Mouse (Mus musculus) hindbrain, embryonic 10.5 days (tissue): Measurements from ENCODE around the gene Prr29. TPM values are rescaled to one million over a fixed set of nuclear protein-coding genes. Genes with fewer than 3 reads are reported as not detected.
"Not testable (repeated sequence)": the region's sequence is repeated elsewhere in the genome, so short reads cannot be mapped to it uniquely, and the experiment has no call there.

Experiments used
- DNase-seq: peaks from one replicate; pipeline ENCODE4 v3.0.0-alpha.2; 2017; ENCODE audit warnings: low spot score
- H3K27ac ChIP-seq: fragments of 300-500 bp; sonication (generic); 2 replicates; pipeline ENCODE4 v1.5.1; 2016; ENCODE audit warnings: mild to moderate bottlenecking, moderate library complexity
- H3K27me3 ChIP-seq: fragments of 300-500 bp; sonication (generic); 2 replicates; pipeline ENCODE4 v1.6.1; 2016; ENCODE audit warnings: mild to moderate bottlenecking; ENCODE audit not compliant: poor library complexity, insufficient read depth, severe bottlenecking
- H3K36me3 ChIP-seq: fragments of 300-500 bp; sonication (generic); 2 replicates; pipeline ENCODE4 v1.6.1; 2016; ENCODE audit warnings: mild to moderate bottlenecking, moderate library complexity
- H3K4me1 ChIP-seq: fragments of 300-500 bp; sonication (generic); replicated peaks from 2 replicates; pipeline ENCODE4 v1.6.1; 2016; ENCODE audit warnings: mild to moderate bottlenecking
- H3K4me3 ChIP-seq: fragments of 300-500 bp; sonication (generic); 2 replicates; pipeline ENCODE4 v1.5.1; 2016; ENCODE audit warnings: mild to moderate bottlenecking, moderate library complexity
- H3K9me3 ChIP-seq: fragments of 300-500 bp; sonication (generic); 2 replicates; pipeline ENCODE4 v1.6.1; 2016; ENCODE audit warnings: mild to moderate bottlenecking, moderate library complexity
- WGBS: fragments of 180-500 bp; shearing (Covaris S2); methylation state at CpG from one replicate; pipeline ENCODE4 v1.1.7; 2016; 5-methylcytosine and 5-hydroxymethylcytosine counted together
- polyA plus RNA-seq: library from polyadenylated mRNA; unstranded; fragments of >200 nt; fragmentation: Nextera tagmentation; extraction: Ambion mirVana; gene quantifications from 2 replicates; pipeline ENCODE4 v1.2.1, GENCODE M21; 2016

Prr29 gene
- polyA plus RNA-seq, 1 experiment from 2014 or later = not detected

DNA sequence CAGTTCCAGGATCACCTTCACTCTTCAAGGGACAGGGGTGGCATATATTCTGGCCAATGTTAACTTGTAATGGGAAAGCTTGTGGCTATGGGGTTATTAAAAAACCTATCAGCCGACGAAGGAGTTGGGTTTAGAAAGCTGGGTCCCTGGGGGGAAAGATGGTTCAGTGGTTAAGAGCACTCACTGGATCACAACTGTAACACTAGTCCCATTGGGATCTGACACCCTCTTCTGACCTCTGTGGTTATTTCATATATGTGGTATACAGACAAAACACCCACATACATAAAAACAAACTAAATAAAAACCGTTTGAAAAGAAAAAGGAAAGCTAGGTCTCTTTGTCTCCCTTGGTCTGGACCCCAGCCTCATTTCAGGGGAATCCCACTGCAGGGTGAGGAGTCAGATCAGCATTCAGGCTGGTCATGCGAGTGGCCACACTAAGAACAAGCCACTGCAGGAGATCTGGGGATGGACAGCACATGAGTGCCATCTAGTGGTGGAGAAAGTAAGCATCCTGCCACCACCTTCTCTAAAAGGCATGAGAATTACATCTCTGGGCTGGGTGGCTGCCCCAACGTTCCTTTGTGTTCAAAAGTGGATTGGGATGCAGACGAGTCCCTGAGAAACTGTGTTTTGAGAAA, 26.4 kb downstream of the Prr29 start:
- peak; percentile 76 for DNase-seq
- no peaks in the 10 kb centered on the region for H3K27me3 ChIP-seq
- H3K9me3 ChIP-seq = no peaks in the 10 kb centered on the region
- H3K36me3 ChIP-seq = no peaks in the 10 kb centered on the region; the same call in 1 of the 2 replicates
- peaks cover 7% of the 10 kb centered on the region; the same call in 1 of the 2 replicates for H3K4me1 ChIP-seq
- no peak overlapping the region for H3K27ac ChIP-seq
- WGBS = 32% methylated on average over 6 of the region's 6 CpGs
- H3K4me3 ChIP-seq = no peak overlapping the region

DNA sequence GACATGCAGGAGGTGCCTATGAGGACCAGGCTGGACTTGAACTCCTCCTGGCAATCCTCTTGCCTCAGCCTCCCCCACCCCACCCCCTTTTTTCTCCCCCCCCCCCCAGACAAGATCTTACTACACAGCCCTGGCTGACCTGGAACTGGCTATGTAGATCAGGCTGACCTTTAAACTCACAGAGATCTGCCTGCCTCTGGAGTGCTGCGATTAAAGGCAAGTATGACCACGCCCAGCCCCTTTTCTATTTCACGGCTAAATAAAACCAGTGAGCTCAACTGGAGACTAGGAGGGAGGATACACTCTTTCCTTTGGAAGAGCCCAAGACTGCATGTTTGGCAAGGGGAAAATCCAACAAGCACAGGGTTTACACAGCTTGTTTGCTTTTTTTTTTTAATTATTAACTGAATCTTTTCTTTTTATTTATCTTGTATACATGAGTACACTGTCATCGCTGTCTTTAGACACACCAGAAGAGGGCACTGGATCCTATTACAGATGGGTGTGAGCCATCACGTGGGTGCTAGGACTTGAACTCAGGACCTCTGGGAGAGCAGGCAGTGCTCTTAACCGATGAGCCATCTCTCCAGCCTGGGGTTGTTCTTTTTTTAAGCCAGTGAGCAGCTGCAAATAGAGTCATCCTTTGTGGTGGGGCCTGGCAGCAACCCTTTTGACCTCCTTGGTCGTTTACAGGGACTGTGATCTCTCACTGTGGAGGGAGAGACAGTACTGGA, 27.5 kb downstream of the Prr29 start:
- WGBS = 75% methylated on average over 7 of the region's 7 CpGs
- Histone ChIP-seq H3K27me3 (no peaks in the 10 kb centered on the region), H3K9me3 (no peaks in the 10 kb centered on the region), H3K4me1 (peaks cover 7% of the 10 kb centered on the region; the same call in 1 of the 2 replicates), H3K36me3 (no peaks in the 10 kb centered on the region; the same call in 1 of the 2 replicates), H3K4me3 (no peak overlapping the region), H3K27ac (no peak overlapping the region)
- DNase-seq = no peak

GRCm38 (mm10) chr11:106393331-106393616, 28.0 kb downstream of the Prr29 start:
- Histone ChIP-seq H3K4me1 (peaks cover 7% of the 10 kb centered on the region; the same call in 1 of the 2 replicates), H3K27ac (no peak overlapping the region), H3K4me3 (no peak overlapping the region), H3K36me3 (peaks cover 4% of the 10 kb centered on the region), H3K9me3 (no peaks in the 10 kb centered on the region), H3K27me3 (no peaks in the 10 kb centered on the region)
- DNase-seq = no peak
- 69% methylated on average over 4 of the region's 4 CpGs for WGBS

GRCm38 (mm10) chr11:106394055-106394454, 28.8 kb downstream of the Prr29 start:
- not testable (repeated sequence) for H3K4me1 ChIP-seq, H3K4me3 ChIP-seq, H3K9me3 ChIP-seq, DNase-seq, H3K27ac ChIP-seq, H3K27me3 ChIP-seq
- H3K36me3 ChIP-seq = peaks cover 12% of the 10 kb centered on the region
- WGBS = 85% methylated on average over 2 of the region's 2 CpGs

- WGBS = 80% methylated on average over 3 of the region's 3 CpGs
- Histone ChIP-seq H3K27me3 (no peaks in the 10 kb centered on the region), H3K9me3 (no peaks in the 10 kb centered on the region), H3K36me3 (peaks cover 28% of the 10 kb centered on the region), H3K4me3 (no peak overlapping the region), H3K27ac (no peak overlapping the region), H3K4me1 (no peaks in the 10 kb centered on the region)
- DNase-seq = no peak
Observed at GRCm38 (mm10) chr11:106397656-106398055, 32.4 kb downstream of the Prr29 start.

GRCm38 (mm10) chr11:106398481-106398880, 33.2 kb downstream of the Prr29 start:
- 93% methylated on average over 8 of the region's 8 CpGs for WGBS
- Histone ChIP-seq H3K27ac (no peak overlapping the region), H3K4me3 (no peak overlapping the region), H3K9me3 (no peaks in the 10 kb centered on the region), H3K36me3 (peaks cover 36% of the 10 kb centered on the region), H3K27me3 (no peaks in the 10 kb centered on the region), H3K4me1 (no peaks in the 10 kb centered on the region)
- DNase-seq = no peak

- 75% methylated on average over 4 of the region's 4 CpGs for WGBS
- peaks cover 63% of the 10 kb centered on the region for H3K36me3 ChIP-seq
- no peaks in the 10 kb centered on the region for H3K4me1 ChIP-seq
- no peak for DNase-seq
- no peaks in the 10 kb centered on the region for H3K27me3 ChIP-seq
- no peak overlapping the region for H3K4me3 ChIP-seq
- H3K9me3 ChIP-seq = no peaks in the 10 kb centered on the region
- H3K27ac ChIP-seq = 0 out of 2 replicates have a peak overlapping the region, but pooled peaks have one; percentile 2
Observed at GRCm38 (mm10) chr11:106410011-106410410, 44.7 kb downstream of the Prr29 start.

DNA sequence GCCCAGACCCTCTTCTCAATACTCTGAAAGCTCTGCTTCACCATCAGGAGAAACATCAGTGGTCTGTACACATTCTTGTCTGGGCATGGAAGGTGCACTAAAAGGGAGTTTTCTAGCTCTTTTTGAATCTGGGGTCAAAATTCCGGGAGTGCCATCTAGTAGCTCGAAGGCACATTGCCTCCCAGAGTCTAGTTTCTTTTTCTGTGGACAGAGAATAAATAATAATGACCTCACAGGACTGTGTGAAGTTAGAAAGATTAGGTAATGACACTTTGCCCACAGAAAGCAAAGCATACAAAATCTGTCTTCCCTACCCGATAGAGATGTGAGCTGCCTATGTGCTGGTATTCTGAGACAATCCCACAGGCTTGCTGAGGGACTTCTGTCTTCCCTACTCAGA, 45.2 kb downstream of the Prr29 start:
- Histone ChIP-seq H3K27me3 (no peaks in the 10 kb centered on the region), H3K27ac (no peak overlapping the region), H3K4me3 (no peak overlapping the region), H3K9me3 (no peaks in the 10 kb centered on the region), H3K4me1 (no peaks in the 10 kb centered on the region), H3K36me3 (peaks cover 59% of the 10 kb centered on the region)
- no peak for DNase-seq
- 89% methylated on average over 3 of the region's 3 CpGs for WGBS

- 86% methylated on average over 2 of the region's 2 CpGs for WGBS
- no peaks in the 10 kb centered on the region for H3K27me3 ChIP-seq
- H3K4me3 ChIP-seq = no peak overlapping the region
- no peaks in the 10 kb centered on the region for H3K9me3 ChIP-seq
- H3K27ac ChIP-seq = no peak overlapping the region
- H3K4me1 ChIP-seq = no peaks in the 10 kb centered on the region
- peaks cover 52% of the 10 kb centered on the region for H3K36me3 ChIP-seq
- no peak for DNase-seq
Observed at GRCm38 (mm10) chr11:106411157-106411556, 45.9 kb downstream of the Prr29 start.

GRCm38 (mm10) chr11:106412641-106413360, 47.5 kb downstream of the Prr29 start:
- H3K36me3 ChIP-seq = peaks cover 37% of the 10 kb centered on the region
- H3K9me3 ChIP-seq = no peaks in the 10 kb centered on the region
- DNase-seq = no peak
- H3K27me3 ChIP-seq = no peaks in the 10 kb centered on the region
- no peak overlapping the region for H3K27ac ChIP-seq
- 91% methylated on average over 3 of the region's 3 CpGs for WGBS
- H3K4me1 ChIP-seq = no peaks in the 10 kb centered on the region
- H3K4me3 ChIP-seq = no peak overlapping the region

DNA sequence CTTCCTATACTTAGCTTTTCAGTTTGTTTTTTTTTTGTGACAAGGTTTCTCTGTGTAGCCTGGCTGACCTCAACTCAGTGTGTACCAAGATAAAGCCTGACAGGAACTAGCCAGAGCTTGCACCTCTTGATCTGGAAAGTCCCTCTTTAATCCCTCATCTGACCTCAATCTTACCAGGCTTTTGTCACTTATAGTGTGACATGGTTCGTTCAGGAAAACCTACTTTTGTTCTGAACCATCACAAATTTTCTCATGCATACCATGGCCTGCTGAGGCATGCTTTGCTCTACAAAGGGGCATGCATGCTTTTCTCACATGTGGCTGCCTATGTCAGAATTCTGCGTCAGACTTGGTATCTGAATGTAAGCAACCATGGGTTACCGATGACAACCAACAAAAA, 51.1 kb downstream of the Prr29 start:
- Histone ChIP-seq H3K36me3 (peaks cover 25% of the 10 kb centered on the region), H3K4me1 (no peaks in the 10 kb centered on the region), H3K27ac (no peak overlapping the region), H3K27me3 (no peaks in the 10 kb centered on the region), H3K4me3 (no peak overlapping the region), H3K9me3 (no peaks in the 10 kb centered on the region)
- no peak for DNase-seq
- 74% methylated on average over 3 of the region's 3 CpGs for whole genome bisulfite sequencing

GRCm38 (mm10) chr11:106417860-106418259, 52.6 kb downstream of the Prr29 start:
- no peak for DNase-seq
- 82% methylated on average over 2 of the region's 2 CpGs for WGBS
- Histone ChIP-seq H3K27me3 (no peaks in the 10 kb centered on the region), H3K9me3 (no peaks in the 10 kb centered on the region), H3K4me3 (no peak overlapping the region), H3K36me3 (peaks cover 22% of the 10 kb centered on the region), H3K27ac (no peak overlapping the region), H3K4me1 (no peaks in the 10 kb centered on the region)

DNA sequence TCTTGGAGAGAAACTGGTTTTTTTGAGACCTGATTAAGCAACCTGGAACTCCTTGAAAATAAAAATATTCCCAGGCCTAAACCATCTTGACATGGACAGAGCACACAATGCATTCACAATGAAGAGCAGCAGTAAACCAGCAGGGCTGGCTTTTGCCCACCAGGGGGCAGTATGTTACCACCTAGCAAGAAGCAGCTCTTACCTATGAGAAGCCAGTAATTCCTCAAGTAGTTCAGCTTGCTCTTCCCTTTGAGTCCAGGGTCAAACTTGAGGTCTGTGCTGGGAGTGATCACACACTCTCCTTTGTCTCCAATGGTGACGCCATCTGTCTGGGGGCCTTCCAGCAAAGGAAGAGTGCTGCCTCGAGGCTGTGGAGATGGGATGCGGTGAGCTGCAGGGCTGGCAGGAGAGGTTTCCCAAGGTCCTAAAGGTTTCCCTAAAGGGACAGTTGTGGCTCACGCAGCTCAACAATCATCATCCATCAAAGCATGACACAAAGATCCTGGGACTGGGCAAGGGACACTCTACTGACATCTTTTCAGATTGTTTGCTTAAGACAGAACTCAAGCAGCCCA, 53.4 kb downstream of the Prr29 start:
- Histone ChIP-seq H3K4me3 (no peak overlapping the region), H3K36me3 (peaks cover 25% of the 10 kb centered on the region), H3K4me1 (no peaks in the 10 kb centered on the region), H3K9me3 (no peaks in the 10 kb centered on the region), H3K27me3 (no peaks in the 10 kb centered on the region), H3K27ac (no peak overlapping the region)
- peak; percentile 85 for DNase-seq
- 45% methylated on average over 4 of the region's 4 CpGs for WGBS
